9 mouse cellular contexts compared by ENCODE assay signal in the genomic region with DNA sequence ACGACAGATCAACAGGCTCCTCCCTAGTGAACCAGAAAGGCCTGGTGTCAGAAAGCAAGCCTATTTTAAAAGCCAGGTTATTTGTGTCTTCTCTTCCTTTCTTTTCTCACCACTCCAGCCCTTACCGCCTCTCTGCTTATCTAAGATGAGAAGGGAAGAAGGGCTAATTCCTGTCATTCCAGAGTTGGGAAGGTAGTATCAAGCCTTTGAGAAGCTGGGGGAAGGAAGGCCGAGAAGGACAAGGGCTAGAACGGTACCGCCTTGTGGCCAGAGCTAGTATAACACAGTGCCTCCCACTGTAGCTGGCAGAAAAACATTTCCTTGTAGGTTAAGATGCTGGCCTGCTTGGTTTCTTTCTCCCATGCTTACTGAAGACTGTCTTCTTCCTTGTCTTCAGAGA. TPM values are rescaled to one million over a fixed set of nuclear protein-coding genes. Genes with fewer than 3 reads are reported as not detected.
DNase-seq lines count a peak whose midpoint lies in the region; ATAC-seq and TF ChIP-seq lines count a peak whose summit lies in the region.
"Had no signal": no experiment of that assay in that cellular context is flagged by ENCODE, and none has a peak within 500 bp of the region (broad histone marks: within the 10 kb centered on the region; RNA-seq: fewer than 3 reads in every experiment).

No protein-coding gene starts in this region.

- no peaks in the 10 kb centered on the region for H3K4me1 ChIP-seq in heart, embryonic 11.5 days (ENCODE audit: control insufficient read depth, insufficient read depth, low read length)
- peaks cover 20% of the 10 kb centered on the region for H3K4me1 ChIP-seq in bone marrow macrophage, adult 2 months (ENCODE audit: control insufficient read depth, insufficient read depth, low read length)
- H3K4me1 ChIP-seq in liver, embryonic 13.5 days (replicated peaks) = peaks cover under 1% of the 10 kb centered on the region; the same call in 1 of the 2 replicates

- no peak overlapping the region for H3K4me2 ChIP-seq in heart, embryonic 11.5 days
- no peak overlapping the region for H3K4me2 ChIP-seq in liver, embryonic 13.5 days
- H3K4me2 ChIP-seq: limb, embryonic 15.5 days had no signal

- no peak for TF ChIP-seq CTCF in bone marrow macrophage, adult 2 months (IDR thresholded peaks at IDR 0.05; ENCODE audit: low read depth, low read length)

- no peak overlapping the region for H3K9ac ChIP-seq in heart, embryonic 11.5 days (ENCODE audit: low read depth, low read length)
- H3K9ac ChIP-seq in liver, embryonic 13.5 days = no peak overlapping the region
- H3K9ac ChIP-seq: limb, embryonic 15.5 days had no signal

- TF ChIP-seq POLR2A in bone marrow macrophage, adult 2 months (IDR thresholded peaks at IDR 0.05; ENCODE audit: borderline replicate concordance, low read depth, low read length) = no peak

- H3K9me3 ChIP-seq in heart, embryonic 11.5 days (replicated peaks; ENCODE audit: control insufficient read depth, low read length) = no peaks in the 10 kb centered on the region
- H3K9me3 ChIP-seq in liver, embryonic 13.5 days (replicated peaks) = no peaks in the 10 kb centered on the region
- H3K9me3 ChIP-seq: limb, embryonic 15.5 days had no signal

- peak; percentile 67 to 75 for DNase-seq in heart, adult 18-20 months
- DNase-seq in CD4-positive, CD25-positive, alpha-beta regulatory T cell, adult 2 months (ENCODE audit: low read depth, low spot score) = peak; percentile 82
- DNase-seq in liver, embryonic 13.5 days = peak; percentile 38
- peak; percentile 14 for DNase-seq in retina, postnatal 7 days (ENCODE audit: low read depth, low spot score)

- no peak overlapping the region for H3K27ac ChIP-seq in heart, embryonic 11.5 days (ENCODE audit: low read depth, low read length)
- H3K27ac ChIP-seq in bone marrow macrophage, adult 2 months (ENCODE audit: insufficient read depth, low read depth, low read length) = peak overlapping the region; percentile 17
- H3K27ac ChIP-seq in liver, embryonic 13.5 days = no peak overlapping the region
- H3K27ac ChIP-seq: limb, embryonic 15.5 days had no signal

- no peaks in the 10 kb centered on the region for H3K27me3 ChIP-seq in heart, embryonic 11.5 days (ENCODE audit: control insufficient read depth, insufficient read depth, low read length)
- H3K27me3 ChIP-seq in liver, embryonic 13.5 days = no peaks in the 10 kb centered on the region
- H3K27me3 ChIP-seq: limb, embryonic 15.5 days had no signal

- H3K4me3 ChIP-seq in heart, embryonic 11.5 days (ENCODE audit: low read depth, low read length) = no peak overlapping the region
- H3K4me3 ChIP-seq in bone marrow macrophage, adult 2 months (ENCODE audit: insufficient read depth, low read length) = no peak overlapping the region
- no peak overlapping the region for H3K4me3 ChIP-seq in liver, embryonic 13.5 days (replicated peaks)
- H3K4me3 ChIP-seq: limb, embryonic 15.5 days had no signal

- WGBS in heart, embryonic 11.5 days (ENCODE audit: insufficient replicate concordance) = 6% methylated on average over 5 of the region's 5 CpGs
- WGBS in liver, embryonic 13.5 days (ENCODE audit: insufficient replicate concordance) = 55% methylated on average over 5 of the region's 5 CpGs

- ATAC-seq in heart, embryonic 11.5 days (replicated peaks; ENCODE audit: insufficient number of reproducible peaks, low FRiP score, low TSS enrichment) = no peak
- ATAC-seq in erythroblast, adult 5-6 weeks (replicated peaks; ENCODE audit: low FRiP score, poor library complexity, severe bottlenecking) = peak; percentile 85
- peak; percentile 55 to 69 for ATAC-seq in hematopoietic stem cell, adult 5-6 weeks (replicated peaks in 1 of 2; ENCODE audit: insufficient read depth in 1 of 2, low FRiP score in 2 of 2, low TSS enrichment in 1 of 2, low read depth in 1 of 2, poor library complexity in 2 of 2, severe bottlenecking in 2 of 2)
- ATAC-seq in liver, embryonic 13.5 days (ENCODE audit: low read depth) = peak; percentile 39; the same call in 1 of the 2 replicates

- peaks cover 10% of the 10 kb centered on the region for H3K36me3 ChIP-seq in heart, embryonic 11.5 days (ENCODE audit: control insufficient read depth, insufficient read depth, low read length)
- H3K36me3 ChIP-seq in liver, embryonic 13.5 days = peaks cover 61% of the 10 kb centered on the region

RNA-seq across cellular contexts. Expression of gene Sugt1, which starts 24.7 kb away (rescaled TPM):
- total RNA-seq in heart, adult 18-20 months (2021) = 10 to 100 TPM; 68.8 TPM
- 118 and 119 TPM in 2 replicates for polyA plus RNA-seq in heart, embryonic 11.5 days (2014; fragmentation: Nextera tagmentation; extraction: Ambion mirVana)
- polyA plus RNA-seq in bone marrow macrophage, adult 2 months (2012; ENCODE audit: insufficient read depth, insufficient read length, missing spikeins) = 179 and 188 TPM in 2 replicates
- total RNA-seq in erythroblast, adult 5-6 weeks (2015; ENCODE audit: low replicate concordance) = 46.9 and 56.4 TPM in 2 replicates
- 30.9 and 44.0 TPM in 2 replicates for total RNA-seq in erythroblast, adult 5-6 weeks (2017; ENCODE audit: low replicate concordance)
- 141 and 146 TPM in 2 replicates for total RNA-seq in hematopoietic stem cell, adult 5-6 weeks (2017)
- polyA plus RNA-seq in liver, embryonic 13.5 days (2015; fragmentation: Nextera tagmentation; extraction: Ambion mirVana) = 53.6 and 62.6 TPM in 2 replicates

Comparison
In these comparisons a context has a peak if more than half of its experiments do, and no peak if none do; other contexts are left out.
1. DNase-seq: peak in every context shown above with its lines; median percentile 82 in CD4-positive, CD25-positive, alpha-beta regulatory T cell, adult 2 months; 71 in heart, adult 18-20 months; 38 in liver, embryonic 13.5 days; 14 in retina, postnatal 7 days.